Mouse (Mus musculus) cerebellum, adult 8-10 months (tissue): Measurements from ENCODE around the gene Etv2.

ENCODE experiments used
- DNase-seq: peaks from one replicate; pipeline ENCODE4 v3.0.0; 2022

Etv2 gene

DNA sequence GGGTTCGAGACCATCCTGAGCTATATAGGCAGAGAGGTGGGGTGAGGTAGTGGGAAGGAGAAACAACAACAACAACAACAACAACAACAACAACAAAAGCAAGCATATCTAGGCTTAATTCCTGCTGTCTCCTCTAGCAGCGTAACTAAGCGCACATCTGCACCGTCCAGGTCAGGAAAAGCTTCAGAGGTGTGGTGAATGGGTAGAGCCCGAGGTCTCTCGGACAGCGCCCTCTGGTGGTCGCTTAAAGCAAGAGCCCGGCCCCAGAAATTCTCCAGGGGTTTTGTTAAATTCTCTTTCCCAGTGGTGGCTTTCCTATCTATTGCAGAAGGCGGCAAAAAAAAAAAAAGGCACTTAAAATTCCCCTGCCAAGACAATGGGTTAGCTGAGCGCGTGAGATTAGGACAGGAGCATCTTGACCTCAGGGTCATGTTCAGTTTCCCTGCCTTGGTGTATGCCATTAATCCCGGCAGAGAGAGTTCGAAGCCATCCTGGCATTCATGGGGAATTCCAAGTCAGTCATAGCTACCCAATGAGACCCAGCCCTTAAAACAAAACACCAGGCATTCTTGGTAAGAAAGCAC is 22.0 kb downstream of the Etv2 start:
- peak; percentile 61 for DNase-seq

GRCm38 (mm10) chr7:30612654-30613402 is 22.8 kb downstream of the Etv2 start, which contains the start of gene Upk1a:
Gene Upk1a, minus strand, starts transcription at chr7:30612847.
- DNase-seq: no peak

- no peak for DNase-seq
Observed at GRCm38 (mm10) chr7:30610043-30610442, 25.6 kb downstream of the Etv2 start.

GRCm38 (mm10) chr7:30608476-30608875 is 27.2 kb downstream of the Etv2 start:
- DNase-seq: no peak

- no peak for DNase-seq
Observed at GRCm38 (mm10) chr7:30607706-30608309, 27.8 kb downstream of the Etv2 start.

DNA sequence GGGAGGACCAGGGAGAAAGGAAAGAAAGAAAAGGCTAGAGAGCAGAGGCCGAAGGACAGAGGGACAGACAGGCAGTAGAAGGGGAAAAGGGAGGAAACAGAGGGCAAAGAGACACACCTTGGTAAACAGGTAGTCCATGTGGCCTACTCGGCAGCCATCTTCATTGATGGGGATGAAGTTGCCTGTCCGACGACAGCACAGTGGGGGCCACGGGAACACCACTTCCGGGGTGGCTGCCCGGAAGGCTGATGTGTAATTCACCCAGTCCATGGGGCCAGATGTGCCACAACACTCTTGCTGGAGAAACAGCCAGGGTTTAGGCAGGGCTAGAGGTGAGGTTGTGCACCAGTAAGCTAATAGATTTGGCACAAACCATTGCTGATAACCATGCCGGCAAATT is 30.7 kb downstream of the Etv2 start:
- DNase-seq: no peak

GRCm38 (mm10) chr7:30604424-30604823 is 31.2 kb downstream of the Etv2 start:
- DNase-seq: no peak

GRCm38 (mm10) chr7:30602583-30602982 is 33.1 kb downstream of the Etv2 start:
- no peak for DNase-seq

DNA sequence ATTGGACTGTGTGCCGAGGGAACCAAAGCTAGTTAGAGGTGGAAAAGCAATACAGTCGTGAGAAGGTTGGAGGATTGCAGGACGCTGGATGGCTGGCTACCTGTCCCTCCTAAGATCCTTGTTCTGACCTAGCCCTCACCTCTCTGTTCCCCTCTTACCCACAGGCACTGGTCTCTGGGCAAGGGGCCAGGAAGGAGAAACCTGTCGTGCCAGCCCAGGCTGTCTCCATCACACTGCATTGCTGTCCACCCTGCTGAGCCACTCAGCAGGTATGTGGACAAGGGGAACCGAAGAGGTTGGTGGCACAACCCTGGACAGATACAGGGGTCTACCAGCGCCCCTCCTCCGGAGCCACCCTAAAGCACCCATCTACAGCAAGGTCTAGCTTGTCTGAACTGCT is 35.0 kb downstream of the Etv2 start:
- no peak for DNase-seq

DNA sequence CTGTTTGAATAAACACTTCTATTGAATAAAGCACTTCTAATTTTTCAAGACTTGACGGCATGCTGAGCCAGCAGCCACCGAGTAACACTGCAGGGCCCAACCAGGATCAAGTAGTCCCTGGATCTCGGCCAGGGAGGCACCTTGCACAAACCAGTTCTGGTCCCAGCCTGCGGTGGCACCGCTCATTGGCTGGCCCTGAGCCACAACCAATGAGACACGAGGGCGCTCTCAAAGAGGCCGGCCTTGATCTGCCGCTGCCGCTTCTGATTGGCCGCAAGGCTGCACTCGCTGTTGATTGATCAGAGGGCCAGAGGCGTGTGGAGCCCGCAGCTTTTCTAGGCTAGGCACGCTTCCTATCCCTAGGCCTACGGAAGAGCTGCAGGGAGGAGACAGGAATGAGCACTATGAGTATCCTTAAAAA is 35.7 kb downstream of the Etv2 start:
- peak; percentile 92 for DNase-seq

DNA sequence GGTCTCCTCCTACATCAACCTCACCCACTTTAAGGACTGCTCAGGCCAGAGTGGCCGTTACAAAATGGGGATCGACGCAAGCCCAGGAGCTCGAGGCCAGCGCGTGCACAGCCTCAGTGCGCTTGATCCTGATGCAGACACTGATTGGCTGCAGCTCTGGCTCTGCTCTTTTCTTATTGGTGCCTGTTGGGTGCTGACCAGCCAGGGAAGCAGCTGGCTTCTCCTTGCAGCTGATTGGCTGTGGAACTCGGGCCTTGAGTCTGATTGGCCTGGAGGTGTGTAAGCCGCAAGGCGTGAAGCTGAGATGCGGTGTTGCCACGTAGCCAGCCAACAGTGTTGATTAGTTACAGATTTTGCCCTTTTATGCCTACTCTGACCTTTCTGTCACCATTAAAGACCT is 36.9 kb downstream of the Etv2 start, which contains the start of gene Zbtb32:
Gene Zbtb32 (minus strand): TSS at position 124 of the 400 bp plus-strand sequence.
- no peak for DNase-seq

DNA sequence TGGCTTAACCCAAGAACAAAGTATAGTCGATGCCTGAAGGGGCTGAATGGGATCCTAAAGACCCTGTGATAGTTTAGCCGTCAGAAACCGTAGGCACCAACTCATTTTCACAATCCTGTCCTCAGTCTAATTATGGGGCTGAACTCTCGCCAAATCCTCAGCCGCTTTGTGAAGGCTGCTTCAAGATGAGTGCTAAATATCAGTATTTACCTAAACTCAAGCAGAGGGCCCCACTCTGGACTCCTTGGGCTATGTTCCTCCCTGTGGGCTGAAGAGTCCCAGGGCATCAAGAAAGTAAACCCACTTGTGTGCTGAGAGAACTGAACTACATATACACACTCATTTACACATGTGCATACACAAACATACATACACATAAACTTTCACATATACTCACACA is 38.8 kb downstream of the Etv2 start:
- no peak for DNase-seq

- no peak for DNase-seq
Observed at GRCm38 (mm10) chr7:30596093-30596492, 39.6 kb downstream of the Etv2 start.

DNA sequence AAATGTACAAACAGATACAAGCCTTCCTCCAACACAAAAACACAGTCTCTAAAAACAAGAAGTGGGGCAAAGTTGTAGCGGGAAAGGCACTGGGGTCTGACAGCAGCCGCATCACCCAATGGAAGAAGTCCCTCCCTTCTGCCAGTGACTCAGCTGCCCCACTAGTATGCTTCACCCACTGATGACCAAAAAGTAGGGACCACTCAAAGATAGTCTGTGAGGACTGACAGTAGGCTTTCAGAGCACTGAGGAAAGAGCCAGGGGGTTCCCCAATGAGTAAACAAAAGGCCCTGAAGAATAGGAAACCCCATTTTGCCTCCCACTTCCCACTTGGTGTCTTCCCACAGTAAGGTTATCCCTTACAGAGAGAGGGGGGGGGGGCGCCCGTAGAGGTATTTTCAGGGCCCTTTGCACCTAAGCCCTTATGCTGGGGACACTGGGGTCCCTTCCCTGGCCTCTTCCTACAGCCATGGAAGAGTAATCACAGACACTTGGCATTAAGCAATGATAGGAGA is 41.1 kb downstream of the Etv2 start:
- no peak for DNase-seq

DNA sequence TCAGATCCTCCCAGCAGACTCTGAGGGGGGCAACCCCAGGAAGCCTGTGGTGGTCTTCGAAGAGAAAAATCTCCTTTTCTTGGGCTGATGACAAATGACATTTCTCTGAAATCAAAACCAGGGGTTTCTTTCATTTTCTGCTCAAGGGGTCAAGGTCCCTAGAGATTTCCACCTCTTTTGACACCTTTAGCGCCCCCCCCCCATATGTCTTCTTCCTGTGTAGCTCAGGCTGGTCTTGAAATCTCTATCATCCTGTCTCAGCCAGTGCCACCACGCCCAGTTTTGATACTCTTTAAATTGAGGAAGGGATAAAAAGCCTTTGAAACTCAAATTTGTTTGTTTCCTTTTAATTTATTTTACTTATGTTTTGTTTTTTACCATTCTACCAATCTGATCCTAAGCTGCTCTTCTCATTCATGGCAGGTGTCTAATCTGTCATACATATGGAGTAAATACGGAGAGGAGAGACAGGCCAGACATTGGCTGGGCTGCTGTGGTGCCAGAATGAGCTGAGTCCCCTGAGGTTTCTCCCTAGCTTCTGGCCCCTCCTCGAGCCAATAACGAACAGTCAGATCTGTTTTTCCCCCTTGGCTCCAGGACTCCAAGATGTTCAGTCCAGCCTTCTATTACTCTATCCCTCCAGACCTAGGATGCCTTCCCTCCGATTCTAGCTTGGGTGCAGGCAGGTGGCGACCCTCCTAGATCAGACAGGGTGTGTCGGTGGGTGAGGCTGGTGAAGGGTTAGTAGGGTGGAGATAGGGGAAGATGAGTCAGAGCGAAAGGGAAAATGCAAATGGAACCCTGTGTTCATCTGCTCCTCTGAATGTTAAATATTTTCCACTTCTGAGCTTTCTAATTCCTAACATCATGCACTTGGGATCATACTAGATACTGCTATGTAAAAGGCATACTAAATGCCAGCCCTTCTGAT is 41.8 kb downstream of the Etv2 start:
- no peak for DNase-seq

DNA sequence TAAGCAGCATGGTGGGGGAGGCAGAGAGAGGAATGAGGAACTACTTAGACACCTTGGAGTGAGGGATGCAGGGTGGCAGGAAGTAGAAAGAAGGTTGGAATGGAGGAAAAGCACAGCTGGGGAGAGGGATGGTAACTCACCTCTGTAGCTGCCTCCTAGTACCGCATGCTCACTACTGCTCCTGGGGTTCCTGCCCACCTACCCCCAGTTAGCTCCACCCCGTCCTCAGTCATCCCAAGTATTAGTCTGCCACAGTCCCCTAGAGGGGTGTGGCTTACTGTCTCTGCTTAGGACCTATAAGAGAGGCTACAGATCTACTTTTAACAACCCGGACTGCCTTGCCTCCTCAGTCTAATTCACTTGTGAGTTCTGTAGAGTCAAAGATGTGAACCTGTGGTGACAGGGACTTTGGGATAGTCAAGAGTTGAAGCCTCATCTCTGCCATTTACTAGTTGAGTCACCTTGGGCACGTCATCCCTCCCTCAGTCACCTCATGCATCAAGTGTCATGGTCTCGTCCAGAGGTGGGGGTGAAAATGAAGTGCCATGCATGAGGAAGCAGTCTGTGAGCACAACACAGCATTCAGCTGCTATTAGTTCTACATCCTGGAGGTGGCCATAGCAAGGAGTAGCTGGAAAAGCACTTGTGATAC is 42.8 kb downstream of the Etv2 start:
- DNase-seq: no peak

DNA sequence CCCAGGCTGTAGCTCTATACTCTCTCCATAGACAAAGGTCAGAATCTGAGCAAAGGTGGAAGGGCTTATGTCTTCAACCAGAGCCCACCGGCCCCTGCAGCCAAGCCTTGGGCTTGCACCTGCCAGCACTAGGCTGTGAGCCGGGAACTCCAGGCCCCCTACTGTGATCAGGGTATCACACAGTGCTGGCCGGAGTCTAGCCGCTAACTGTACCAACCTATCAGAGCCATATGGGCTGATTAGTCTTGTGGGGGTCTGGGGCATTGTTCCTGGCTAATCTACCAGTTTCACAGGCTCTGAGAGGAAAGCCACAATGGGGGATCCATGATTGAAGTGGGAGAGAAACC is 44.1 kb downstream of the Etv2 start:
- no peak for DNase-seq

DNA sequence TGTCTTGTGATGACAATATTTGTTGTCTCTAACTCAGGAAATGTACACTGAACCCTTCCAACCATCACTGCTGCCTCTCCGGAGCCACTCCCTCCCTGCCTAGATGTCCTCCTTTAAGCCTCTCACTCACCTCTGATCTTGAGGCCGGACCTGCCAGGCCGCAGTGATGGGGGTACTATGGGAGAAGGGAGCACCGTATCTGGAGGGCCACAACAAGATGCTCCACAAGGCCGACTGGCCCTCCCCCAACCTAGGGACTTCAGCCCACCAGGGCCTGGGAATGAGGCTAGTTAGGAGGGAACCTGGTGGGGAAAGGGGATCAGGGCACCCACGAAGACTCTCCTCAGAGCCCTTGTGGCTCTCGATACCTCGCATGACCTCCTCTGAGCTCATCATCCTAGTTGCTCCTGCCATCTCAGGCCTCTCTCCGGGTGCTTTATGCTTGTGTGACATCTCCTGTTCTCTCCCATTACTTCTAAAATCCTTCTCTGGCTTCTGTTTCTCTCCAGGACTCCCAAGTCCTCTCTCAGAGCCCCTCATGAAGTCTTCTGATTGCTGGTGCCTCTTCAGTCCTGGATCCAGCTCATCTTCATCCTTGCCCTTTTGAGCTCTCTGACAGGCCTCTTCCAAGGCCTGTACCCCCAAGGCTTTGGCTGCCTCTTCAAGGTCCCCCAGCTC is 44.6 kb downstream of the Etv2 start:
- DNase-seq: no peak

DNA sequence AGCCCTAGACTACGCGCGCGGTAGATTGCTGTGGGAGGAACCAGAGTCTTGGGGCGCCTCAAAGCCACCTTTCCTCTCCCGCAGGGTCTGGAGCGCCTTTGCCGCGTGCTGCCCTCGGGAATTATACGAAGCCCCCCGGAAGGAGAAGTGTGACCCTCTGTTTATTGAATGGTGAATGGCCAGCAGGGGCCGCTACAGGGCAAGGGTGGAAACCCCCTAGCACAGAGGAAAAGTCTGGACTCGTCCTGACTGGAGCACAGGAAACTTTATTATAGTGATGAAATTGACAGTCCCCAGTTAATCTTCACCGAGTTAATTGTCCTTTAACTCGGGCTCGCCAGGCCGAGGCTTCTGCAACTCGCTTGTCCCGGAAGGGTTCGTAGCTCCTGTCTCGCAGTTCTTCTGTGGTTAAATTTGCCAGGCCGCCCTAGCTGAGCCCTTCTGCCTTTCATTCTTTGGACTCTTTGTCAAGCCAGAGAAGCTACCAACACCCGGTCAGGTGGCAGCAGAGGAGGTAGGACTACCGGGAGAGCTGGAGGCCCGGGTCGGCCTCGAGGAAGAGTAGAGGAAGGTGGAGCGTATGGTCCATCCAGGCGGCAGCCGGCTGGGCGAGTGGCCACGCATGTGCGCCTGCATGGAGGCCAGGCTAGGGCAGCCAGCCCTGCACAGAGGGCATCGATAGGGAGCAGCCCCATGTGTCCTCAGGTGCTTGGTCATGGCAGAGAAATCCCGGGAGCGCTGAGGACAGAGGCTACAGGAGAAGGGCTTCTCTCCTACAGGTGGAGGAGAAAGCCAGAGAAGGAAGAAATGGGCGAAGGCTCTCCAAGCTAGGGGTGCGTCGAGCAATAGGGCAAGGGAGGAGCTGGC is 46.0 kb downstream of the Etv2 start:
- peak; percentile 83 for DNase-seq

DNA sequence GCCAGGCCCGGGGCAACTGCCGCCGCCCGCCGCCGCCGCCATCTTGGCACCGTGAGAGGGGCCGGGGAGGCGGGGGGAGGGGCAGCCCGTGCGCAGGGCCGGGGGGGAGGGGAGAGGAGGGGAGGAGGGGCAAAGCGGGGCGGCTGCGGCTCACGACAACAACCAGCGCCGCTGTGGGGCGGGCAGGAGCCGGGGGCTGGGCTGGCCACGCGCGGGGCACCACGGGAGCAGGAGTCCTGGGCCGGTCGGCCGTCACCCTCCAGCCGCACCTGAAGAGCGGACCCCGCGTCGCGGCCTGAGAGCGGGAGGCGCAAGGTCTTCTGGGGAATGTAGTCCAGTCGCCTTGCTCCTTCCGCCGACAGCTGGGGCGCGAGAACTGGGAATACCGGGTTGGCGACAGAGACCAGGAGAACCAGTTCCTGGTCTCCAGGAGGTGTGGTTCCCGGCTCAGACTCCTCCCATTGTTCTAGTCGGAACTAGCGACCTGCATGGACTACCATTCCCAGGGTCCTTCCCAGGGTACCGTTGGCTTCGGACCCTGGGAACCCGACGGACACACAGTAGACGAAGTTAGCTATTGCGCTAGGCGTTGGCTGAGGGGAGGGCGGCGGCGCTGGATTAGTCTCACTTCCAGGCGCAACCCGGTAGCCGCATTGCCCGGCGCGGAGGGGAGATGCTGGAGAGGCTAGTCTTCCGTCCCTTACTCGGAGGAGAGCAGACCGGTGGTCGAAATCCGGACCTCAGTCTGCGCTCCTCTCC is 46.8 kb downstream of the Etv2 start, which contains the start of gene Kmt2b:
Gene Kmt2b (minus strand): TSS at position 51 of the 759 bp plus-strand sequence.
- peak; percentile 96 for DNase-seq
